Mouse (Mus musculus): Measurements from ENCODE around the gene Tnfrsf13c.
"Not testable (repeated sequence)": the region's sequence is repeated elsewhere in the genome, so short reads cannot be mapped to it uniquely, and the experiment has no call there.

The Tnfrsf13c gene

GRCm38 (mm10) chr15:82223657-82224601 lies at the start of gene Tnfrsf13c:
Gene Tnfrsf13c, minus strand, starts transcription at chr15:82224369.
- DNase-seq (ENCODE audit: low read depth, low spot score): no peak

- DNase-seq (ENCODE audit: low read depth, low spot score): no peak
Measured at GRCm38 (mm10) chr15:82272295-82272694, 48.1 kb upstream of the Tnfrsf13c start.

- peak; percentile 86 for DNase-seq (ENCODE audit: low read depth, low spot score)
Measured at GRCm38 (mm10) chr15:82271201-82271600, 47.0 kb upstream of the Tnfrsf13c start.

GRCm38 (mm10) chr15:82268783-82269182 lies 44.6 kb upstream of the Tnfrsf13c start:
- DNase-seq (ENCODE audit: low read depth, low spot score): no peak

GRCm38 (mm10) chr15:82268185-82268584 lies 44.0 kb upstream of the Tnfrsf13c start:
- DNase-seq (ENCODE audit: low read depth, low spot score): peak; percentile 59

- peak; percentile 81 for DNase-seq (ENCODE audit: low read depth, low spot score)
Measured at GRCm38 (mm10) chr15:82266356-82266755, 42.2 kb upstream of the Tnfrsf13c start.

- peak; percentile 87 for DNase-seq (ENCODE audit: low read depth, low spot score)
Measured at GRCm38 (mm10) chr15:82259510-82259909, 35.3 kb upstream of the Tnfrsf13c start.

- peak; percentile 69 for DNase-seq (ENCODE audit: low read depth, low spot score)
Measured at GRCm38 (mm10) chr15:82255944-82256383, 31.8 kb upstream of the Tnfrsf13c start.

GRCm38 (mm10) chr15:82255248-82255647 lies 31.1 kb upstream of the Tnfrsf13c start:
- DNase-seq (ENCODE audit: low read depth, low spot score): peak; percentile 41

GRCm38 (mm10) chr15:82252097-82252496 lies 27.9 kb upstream of the Tnfrsf13c start, which contains the start of gene 1500009C09Rik:
Gene 1500009C09Rik, plus strand, starts transcription at chr15:82252397.
- no peak for DNase-seq (ENCODE audit: low read depth, low spot score)

GRCm38 (mm10) chr15:82251579-82251978 lies 27.4 kb upstream of the Tnfrsf13c start:
- DNase-seq (ENCODE audit: low read depth, low spot score): no peak

- DNase-seq (ENCODE audit: low read depth, low spot score): peak; percentile 97
Measured at GRCm38 (mm10) chr15:82247131-82247776, 23.1 kb upstream of the Tnfrsf13c start.

GRCm38 (mm10) chr15:82244805-82245161 lies 20.6 kb upstream of the Tnfrsf13c start:
- DNase-seq (ENCODE audit: low read depth, low spot score): not testable (repeated sequence)

- DNase-seq (ENCODE audit: low read depth, low spot score): peak; percentile 94
Measured at GRCm38 (mm10) chr15:82244115-82244804, 20.1 kb upstream of the Tnfrsf13c start, which contains the start of gene Cenpm. Gene Cenpm, minus strand, starts transcription at chr15:82244748.

- DNase-seq (ENCODE audit: low read depth, low spot score): no peak
Measured at GRCm38 (mm10) chr15:82243742-82244114, 19.6 kb upstream of the Tnfrsf13c start.

- no peak for DNase-seq (ENCODE audit: low read depth, low spot score)
Measured at GRCm38 (mm10) chr15:82243311-82243710, 19.1 kb upstream of the Tnfrsf13c start.

- peak; percentile 81 for DNase-seq (ENCODE audit: low read depth, low spot score)
Measured at GRCm38 (mm10) chr15:82236565-82236964, 12.4 kb upstream of the Tnfrsf13c start.

GRCm38 (mm10) chr15:82235661-82236060 lies 11.5 kb upstream of the Tnfrsf13c start:
- no peak for DNase-seq (ENCODE audit: low read depth, low spot score)

- DNase-seq (ENCODE audit: low read depth, low spot score): no peak
Measured at GRCm38 (mm10) chr15:82232651-82233050, 8.5 kb upstream of the Tnfrsf13c start.

- DNase-seq (ENCODE audit: low read depth, low spot score): peak; percentile 66
Measured at GRCm38 (mm10) chr15:82231591-82232378, 7.6 kb upstream of the Tnfrsf13c start.

GRCm38 (mm10) chr15:82231100-82231499 lies 6.9 kb upstream of the Tnfrsf13c start:
- no peak for DNase-seq (ENCODE audit: low read depth, low spot score)

Data from R1 (cell line).